Mouse (Mus musculus) cerebral cortex, adult 2 months (tissue): Measurements from ENCODE around the gene Mark4.

ENCODE experiments used
- WGBS: fragments of 180-500 bp; shearing (Covaris S2); methylation state at CpG from one replicate; pipeline ENCODE4 v1.1.7; 2018; 5-methylcytosine and 5-hydroxymethylcytosine counted together

The Mark4 gene

DNA sequence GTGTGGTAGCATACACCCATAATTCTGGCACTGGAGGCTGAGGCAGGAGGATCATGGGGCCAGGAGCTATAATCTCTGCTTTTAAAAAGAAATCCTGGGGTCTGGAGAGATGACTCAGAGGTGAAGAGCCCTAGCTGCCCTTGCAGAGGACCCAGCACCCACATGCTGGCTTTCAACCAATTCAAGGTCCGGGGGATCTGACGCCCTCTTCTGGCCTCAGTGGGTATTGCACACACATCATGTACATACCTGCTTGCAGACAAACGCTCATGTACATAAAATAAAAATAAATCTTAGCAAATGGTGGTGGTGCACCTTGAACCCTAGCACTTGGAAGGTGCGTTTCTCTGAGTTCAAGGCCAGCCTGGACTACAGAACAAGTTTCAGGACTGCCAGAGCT lies 57.7 kb downstream of the Mark4 start:
- 84% methylated on average over 4 of the region's 4 CpGs for WGBS

DNA sequence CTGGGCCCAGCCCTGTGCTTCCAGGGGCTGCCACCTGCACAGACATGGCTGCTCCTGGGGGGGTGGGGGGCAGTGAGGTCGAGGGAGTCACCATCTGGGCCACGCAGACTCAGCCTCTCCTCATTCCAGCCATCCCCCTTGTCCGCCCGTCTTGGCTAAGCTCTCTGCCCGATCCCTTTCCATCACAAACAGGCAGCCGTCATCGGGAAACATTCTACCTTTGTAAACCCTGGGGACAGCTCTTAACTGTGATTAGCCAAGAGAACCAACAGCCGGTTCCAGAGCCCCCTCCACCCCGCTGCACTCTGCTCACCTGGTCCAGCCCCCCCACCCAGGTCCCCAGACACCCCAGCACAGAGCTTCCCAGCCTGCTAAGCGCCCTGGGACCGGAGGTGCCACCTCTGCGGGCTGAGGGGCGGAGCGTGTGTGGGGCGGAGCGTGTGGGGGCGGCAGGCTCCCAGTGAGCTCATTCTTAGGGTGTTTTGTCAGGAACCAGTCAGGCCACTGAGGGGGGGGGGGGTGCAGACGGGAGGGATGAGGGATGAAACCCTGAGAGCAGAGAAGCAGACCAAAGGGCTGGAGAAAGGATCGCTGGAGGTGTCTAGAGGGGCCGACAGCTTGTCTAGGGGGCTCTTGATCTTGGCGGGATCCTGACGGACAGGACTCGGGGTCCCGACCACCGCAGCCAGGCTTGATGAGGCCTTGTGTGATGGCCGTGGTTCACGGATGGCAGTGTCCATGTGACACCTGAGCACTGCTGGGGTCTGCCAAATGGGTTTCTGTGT lies 58.9 kb downstream of the Mark4 start:
- 16% methylated on average over 27 of the region's 27 CpGs for WGBS

DNA sequence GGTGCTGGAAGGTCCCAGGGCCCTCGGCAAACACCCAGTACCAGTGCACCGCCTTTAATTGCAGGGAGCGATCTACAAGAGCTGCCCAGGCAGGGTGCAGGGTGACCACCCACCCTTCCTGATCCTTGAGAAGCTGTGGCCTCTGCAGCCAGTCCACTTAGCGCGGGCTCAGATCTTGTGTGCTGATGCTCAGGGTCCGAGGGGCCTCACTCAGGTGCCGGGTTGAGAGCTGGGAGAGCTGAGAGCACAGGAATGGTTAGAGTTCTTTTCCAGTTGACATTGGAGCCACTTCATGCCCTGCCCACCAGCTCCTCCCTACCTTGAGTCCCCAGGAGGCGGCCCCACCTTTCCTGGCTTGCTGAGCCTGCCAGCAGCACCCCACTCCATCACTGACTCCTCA lies 64.1 kb downstream of the Mark4 start:
- WGBS = 94% methylated on average over 8 of the region's 8 CpGs

DNA sequence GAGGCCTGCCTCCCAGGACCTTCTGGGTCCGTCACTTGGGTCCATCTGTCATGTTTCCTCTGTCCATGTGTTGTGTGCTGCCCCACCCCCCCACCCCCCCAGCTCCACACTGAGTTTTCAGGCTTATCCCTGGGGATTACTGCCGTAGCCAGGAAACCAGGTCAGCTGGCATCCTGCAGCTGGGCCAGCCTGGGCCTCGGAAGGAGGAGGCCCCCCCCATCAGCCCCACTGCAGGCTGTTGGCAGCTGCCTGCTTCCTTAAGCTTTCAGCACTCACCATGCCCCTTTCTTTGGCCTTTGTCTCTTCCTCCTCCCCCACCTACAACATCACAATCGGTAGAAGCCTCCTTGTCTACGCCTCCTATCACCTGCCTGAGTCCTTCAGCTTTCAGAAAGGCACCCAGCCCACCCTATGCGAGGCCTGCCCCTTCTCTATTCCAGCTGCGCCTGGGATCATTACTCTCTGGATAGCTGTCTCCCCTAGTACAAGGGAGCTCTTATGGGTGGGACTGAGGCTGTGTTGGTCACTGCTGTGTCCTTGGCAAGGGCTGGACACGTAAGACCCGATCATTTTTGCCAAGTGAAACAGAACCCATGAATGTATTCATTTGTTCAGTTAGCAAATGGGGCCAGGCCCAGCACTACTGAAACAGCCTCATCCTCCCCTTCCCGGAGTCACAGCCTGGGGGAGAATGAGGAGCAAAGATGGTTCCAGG lies 69.8 kb downstream of the Mark4 start:
- WGBS = 50% methylated on average over 10 of the region's 10 CpGs

DNA sequence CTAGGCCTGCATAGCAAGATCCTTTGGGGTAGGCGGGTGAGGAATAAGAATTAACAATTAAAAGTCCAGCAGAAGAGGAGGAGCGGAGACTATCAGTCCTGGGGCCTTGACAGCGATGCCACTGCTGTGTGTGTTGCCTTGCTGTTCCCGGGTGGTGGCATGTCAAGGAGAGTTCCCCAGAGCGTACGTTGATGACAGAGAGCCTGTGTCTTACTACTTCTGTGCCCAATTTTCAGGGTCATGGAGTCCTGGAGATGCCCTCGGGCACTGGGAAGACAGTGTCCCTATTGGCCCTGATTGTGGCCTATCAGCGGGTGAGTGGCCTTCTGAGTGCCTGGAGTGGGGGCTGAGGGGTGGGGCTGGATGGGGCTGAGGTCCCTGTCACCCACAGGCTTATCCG lies 74.9 kb downstream of the Mark4 start:
- WGBS = 87% methylated on average over 9 of the region's 9 CpGs

DNA sequence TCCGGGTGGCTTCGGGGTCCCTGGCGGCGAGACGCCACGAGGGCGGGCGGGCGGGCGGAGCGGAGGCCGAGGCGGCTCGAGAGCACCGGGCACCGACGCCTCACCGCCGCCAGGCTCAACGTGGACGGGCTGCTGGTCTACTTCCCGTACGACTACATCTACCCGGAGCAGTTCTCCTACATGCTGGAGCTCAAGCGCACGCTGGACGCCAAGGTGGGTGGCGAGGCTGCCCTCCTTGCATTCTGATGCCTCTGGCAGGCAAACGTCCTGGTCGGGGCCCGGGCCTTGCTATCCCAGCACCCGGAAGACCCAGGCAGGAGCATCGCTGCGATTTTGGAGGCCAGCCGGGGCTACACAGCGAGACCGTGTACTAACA lies 76.5 kb downstream of the Mark4 start:
- whole genome bisulfite sequencing = under 1% methylated on average over 37 of the region's 37 CpGs

DNA sequence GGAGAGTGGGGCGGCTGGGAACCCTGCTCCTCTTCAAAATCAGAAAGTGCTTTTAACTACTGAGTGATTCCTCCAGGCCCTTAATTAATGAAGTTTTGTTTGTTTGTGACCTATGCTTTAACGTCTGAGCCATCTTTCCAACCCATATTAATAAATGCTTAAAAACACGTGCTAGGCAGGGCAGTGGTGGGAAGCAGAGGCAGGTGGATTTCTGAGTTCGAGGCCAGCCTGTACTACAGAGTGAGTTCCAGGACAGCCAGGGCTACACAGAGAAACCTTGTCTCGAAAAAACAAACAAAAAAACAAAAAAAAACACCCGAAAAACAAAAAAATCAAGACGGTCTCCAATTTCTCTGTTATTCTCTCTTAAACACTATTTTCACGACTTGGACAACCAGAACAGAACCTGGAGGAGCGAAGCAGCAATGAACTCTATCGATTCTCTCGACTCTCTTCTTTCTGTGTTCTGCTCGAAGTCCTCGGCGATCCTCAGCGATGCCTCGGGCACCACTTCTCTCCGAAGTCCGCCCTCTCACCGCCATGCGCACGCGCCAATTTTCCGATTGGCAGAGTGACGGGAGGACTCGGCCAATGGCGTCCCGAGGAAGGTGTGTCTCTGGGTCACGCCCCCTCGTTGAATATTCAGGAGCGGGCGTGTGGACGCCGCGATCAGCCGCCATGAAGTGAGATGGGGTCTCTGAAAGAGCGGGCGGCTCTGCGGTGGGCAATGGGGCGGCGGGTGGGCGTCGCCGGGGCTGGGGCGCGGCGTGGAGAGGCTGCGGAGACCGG lies 77.0 kb downstream of the Mark4 start, which contains the start of gene Ercc2:
Gene Ercc2, plus strand, starts transcription at position 634 of the 789 bp plus-strand sequence.
- WGBS = 5% methylated on average over 46 of the region's 48 CpGs

DNA sequence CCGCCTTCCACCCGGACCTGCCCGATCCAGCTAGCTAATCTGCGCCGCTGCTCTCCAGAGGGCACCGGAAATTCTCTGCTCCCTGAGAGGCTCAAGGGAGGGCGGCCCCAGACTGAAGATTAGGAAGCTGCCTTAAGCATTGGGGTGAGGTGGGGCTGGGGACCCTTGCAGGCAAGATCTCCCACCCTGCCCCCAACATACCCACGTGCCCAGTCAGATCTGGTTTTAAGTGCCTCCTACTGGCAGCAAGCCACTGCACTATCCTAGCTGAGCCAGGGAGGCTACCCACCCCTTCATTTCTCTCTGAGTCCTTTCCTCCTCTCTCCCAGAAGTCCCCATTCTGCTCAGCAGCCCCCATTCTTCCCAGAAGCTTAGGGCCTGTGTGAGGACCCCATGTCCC lies 80.6 kb downstream of the Mark4 start:
- 82% methylated on average over 8 of the region's 8 CpGs for WGBS

DNA sequence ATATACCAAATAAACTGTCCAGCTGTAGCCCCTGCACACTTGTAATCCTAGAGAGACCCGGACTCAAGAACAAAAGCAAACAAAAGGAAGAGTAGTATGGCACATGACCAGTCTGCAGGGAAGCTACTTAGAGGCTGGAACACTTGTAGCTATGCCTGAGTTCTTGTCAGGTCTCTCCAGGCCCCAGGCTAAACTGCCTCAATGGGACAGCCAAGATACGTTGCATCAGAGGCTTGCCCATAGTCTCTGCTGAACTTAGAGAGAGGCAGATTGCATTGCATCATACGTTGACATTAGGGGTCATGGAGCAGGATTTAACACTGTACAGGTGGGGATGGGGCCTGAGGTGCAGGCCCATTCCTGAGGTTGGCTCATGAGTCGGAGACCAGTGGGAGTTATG lies 82.6 kb downstream of the Mark4 start:
- 88% methylated on average over 4 of the region's 4 CpGs for WGBS

DNA sequence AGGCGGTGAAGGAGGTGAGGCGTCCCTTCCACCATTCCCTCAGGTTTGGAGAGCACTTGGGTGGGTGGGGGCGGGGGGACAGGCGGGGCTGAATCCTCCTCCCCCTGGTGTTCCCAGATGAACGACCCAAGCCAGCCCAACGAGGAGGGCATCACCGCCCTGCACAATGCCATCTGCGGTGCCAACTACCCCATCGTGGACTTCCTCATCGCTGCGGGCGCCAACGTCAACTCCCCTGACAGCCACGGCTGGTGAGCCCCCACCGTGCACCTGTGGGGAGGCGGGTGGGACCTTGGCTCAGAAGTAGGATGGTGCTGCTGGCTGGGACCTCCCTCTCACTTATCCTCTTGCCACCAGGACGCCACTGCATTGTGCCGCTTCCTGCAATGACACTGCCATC lies 83.3 kb downstream of the Mark4 start:
- WGBS = 83% methylated on average over 18 of the region's 18 CpGs
